Mouse (Mus musculus) spleen, adult 2 months (tissue): ENCODE measurements around the gene Scn5a.

Source experiments
- CTCF ChIP-seq: fragments of 200-500 bp; IDR thresholded peaks from 2 replicates; pipeline ENCODE4 v1.5.1; 2011; ENCODE audit warnings: mild to moderate bottlenecking, inconsistent platforms; ENCODE audit not compliant: insufficient read depth, insufficient read length, insufficient replicate concordance; ENCODE audit errors: extremely low read depth
- POLR2A ChIP-seq: fragments of 200-500 bp; IDR thresholded peaks from 2 replicates; pipeline ENCODE4 v1.6.1; 2011; ENCODE audit warnings: low read depth, low read length, inconsistent platforms

DNA sequence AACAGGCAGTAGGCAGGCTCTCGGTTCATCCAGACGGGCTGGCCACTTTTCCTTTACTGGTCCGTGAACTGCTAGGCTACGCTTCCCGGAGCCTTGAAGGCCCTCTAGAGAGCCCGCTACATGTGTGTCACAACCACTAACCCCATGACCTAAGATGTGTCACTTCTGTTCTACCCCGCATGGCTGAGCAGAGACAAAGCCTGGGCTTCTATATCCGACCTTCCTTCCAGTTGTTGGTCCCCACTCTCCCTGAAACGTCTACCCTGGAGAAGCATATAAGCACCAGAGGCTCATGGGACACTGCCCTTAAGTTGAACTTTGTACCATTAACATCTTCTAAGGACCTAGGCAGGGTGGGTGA is 80.6 kb downstream of the Scn5a start:
- TF ChIP-seq CTCF (no peak), POLR2A (no peak)
